Mouse (Mus musculus) gastrocnemius, postnatal 4 days (tissue): ENCODE data around the gene Eci3. TPM values are rescaled to one million over a fixed set of nuclear protein-coding genes. Genes with fewer than 3 reads are reported as not detected.
"Not testable (repeated sequence)": the region's sequence is repeated elsewhere in the genome, so short reads cannot be mapped to it uniquely, and the experiment has no call there.

Experiments
- DNase-seq, 2 experiments: peaks; one replicate each; pipeline ENCODE4 v3.0.0; 2021 to 2022; ENCODE audit warnings: low spot score in 2 of 2, mixed read lengths in 2 of 2
- long read RNA-seq, 2 experiments: library from polyadenylated mRNA; stranded (forward); transcript quantifications; one replicate each; pipeline ENCODE4 v2.0.0; 2021
- total RNA-seq, 2 experiments: library from RNA; stranded (reverse); gene quantifications; 2 replicates each; pipeline ENCODE4 v1.2.3; 2021

Eci3 gene
- 1 to 10 TPM in 1 of 2 experiments, under 1 TPM in 1; 0.76 to 1.7 TPM for total RNA-seq
- long read RNA-seq, experiment 1, partial matches to known transcripts: 0 of 1 reads
- long read RNA-seq, experiment 1, other reads (novel, unspliced or antisense): 0 of 1 reads
- long read RNA-seq, experiment 2: 0 reads

GRCm38 (mm10) chr13:34963511-34964397 lies at the start of gene Eci3:
Gene Eci3 (minus strand): TSS chr13:34963810.
- DNase-seq: peak in 1 of 2 experiments; percentile 37

GRCm38 (mm10) chr13:34995925-34996324 lies 32.3 kb upstream of the Eci3 start:
- DNase-seq: no peak

GRCm38 (mm10) chr13:34993983-34994811 lies 30.6 kb upstream of the Eci3 start:
- peak; percentile 95 to 97 for DNase-seq

GRCm38 (mm10) chr13:34993595-34993982 lies 30.0 kb upstream of the Eci3 start:
- DNase-seq: no peak

GRCm38 (mm10) chr13:34993085-34993484 lies 29.5 kb upstream of the Eci3 start:
- DNase-seq: no peak

GRCm38 (mm10) chr13:34991581-34992273 lies 28.1 kb upstream of the Eci3 start:
- DNase-seq: no peak

- DNase-seq: not testable (repeated sequence)
These were observed 19.9 kb upstream of the Eci3 start for GRCm38 (mm10) chr13:34983479-34983878.

GRCm38 (mm10) chr13:34978635-34979034 lies 15.0 kb upstream of the Eci3 start:
- not testable (repeated sequence) for DNase-seq

GRCm38 (mm10) chr13:34977410-34977809 lies 13.8 kb upstream of the Eci3 start:
- no peak for DNase-seq

GRCm38 (mm10) chr13:34976116-34976515 lies 12.5 kb upstream of the Eci3 start:
- no peak for DNase-seq

- DNase-seq: no peak
These were observed 10.2 kb upstream of the Eci3 start for GRCm38 (mm10) chr13:34973770-34974169.

GRCm38 (mm10) chr13:34973149-34973548 lies 9.5 kb upstream of the Eci3 start:
- no peak for DNase-seq

- DNase-seq: not testable (repeated sequence)
These were observed 8.8 kb upstream of the Eci3 start for GRCm38 (mm10) chr13:34972456-34972855.

GRCm38 (mm10) chr13:34965647-34966046 lies 2.0 kb upstream of the Eci3 start:
- not testable (repeated sequence) for DNase-seq

- no peak for DNase-seq
These were observed 1.3 kb upstream of the Eci3 start for GRCm38 (mm10) chr13:34964866-34965265.

GRCm38 (mm10) chr13:34964419-34964818 lies 809 bp upstream of the Eci3 start:
- DNase-seq: no peak

GRCm38 (mm10) chr13:34960996-34961770 lies 2.4 kb downstream of the Eci3 start:
- DNase-seq: no peak

GRCm38 (mm10) chr13:34958158-34958557 lies 5.5 kb downstream of the Eci3 start:
- DNase-seq: not testable (repeated sequence)

- DNase-seq: no peak
These were observed 6.7 kb downstream of the Eci3 start for GRCm38 (mm10) chr13:34956901-34957300.

- DNase-seq: not testable (repeated sequence)
These were observed 12.2 kb downstream of the Eci3 start for GRCm38 (mm10) chr13:34951437-34951836.
